Mouse (Mus musculus) intestine, embryonic 16.5 days (tissue): ENCODE measurements around the gene Duxf3. TPM values are rescaled to one million over a fixed set of nuclear protein-coding genes. Genes with fewer than 3 reads are reported as not detected.
A peak's percentile ranks its signal among the peaks of the same experiment; 100 is the strongest.
"Not testable (repeated sequence)": the region's sequence is repeated elsewhere in the genome, so short reads cannot be mapped to it uniquely, and the experiment has no call there.

Experiments used
- ATAC-seq: fragments of 200-750 bp; cut with Nextera tagmentation; 2 replicates; pipeline ENCODE4 v1.8.0; 2017; ENCODE audit warnings: moderate TSS enrichment, moderate library complexity
- H3K27ac ChIP-seq: fragments of 300-500 bp; sonication (generic); 2 replicates; pipeline ENCODE4 v1.5.1; 2014; ENCODE audit warnings: mild to moderate bottlenecking, low read length
- H3K27me3 ChIP-seq: fragments of 300-500 bp; sonication (generic); replicated peaks from 2 replicates; pipeline ENCODE4 v1.6.1; 2014; ENCODE audit warnings: low read length, control low read depth, mixed read lengths; ENCODE audit not compliant: control insufficient read depth, insufficient read depth
- H3K36me3 ChIP-seq: fragments of 300-500 bp; sonication (generic); 2 replicates; pipeline ENCODE4 v1.6.1; 2014; ENCODE audit warnings: low read length, control low read depth; ENCODE audit not compliant: control insufficient read depth, insufficient read depth
- H3K4me1 ChIP-seq: fragments of 300-500 bp; sonication (generic); 2 replicates; pipeline ENCODE4 v1.6.1; 2014; ENCODE audit warnings: low read length, control low read depth, mixed read lengths; ENCODE audit not compliant: control insufficient read depth, insufficient read depth
- H3K4me2 ChIP-seq: fragments of 300-500 bp; sonication (generic); 2 replicates; pipeline ENCODE4 v1.6.1; 2014; ENCODE audit warnings: low read depth, low read length, control low read depth
- H3K4me3 ChIP-seq: fragments of 300-500 bp; sonication (generic); 2 replicates; pipeline ENCODE4 v1.5.1; 2014; ENCODE audit warnings: mild to moderate bottlenecking, low read length
- H3K9ac ChIP-seq: fragments of 300-500 bp; sonication (generic); 2 replicates; pipeline ENCODE4 v1.6.1; 2014; ENCODE audit warnings: low read depth, low read length
- H3K9me3 ChIP-seq: fragments of 300-500 bp; sonication (generic); 2 replicates; pipeline ENCODE4 v1.6.1; 2016; ENCODE audit warnings: low read length, control low read depth; ENCODE audit not compliant: control insufficient read depth
- WGBS: fragments of 180-500 bp; shearing (Covaris S2); extraction: QIAGEN DNeasy Blood & Tissue Kit; methylation state at CpG from one replicate; pipeline ENCODE4 v1.1.7; 2014; 5-methylcytosine and 5-hydroxymethylcytosine counted together
- polyA plus RNA-seq: library from polyadenylated mRNA; unstranded; fragments of >200 nt; fragmentation: Nextera tagmentation; extraction: Ambion mirVana; gene quantifications from 2 replicates; pipeline ENCODE4 v1.2.1, GENCODE M21; 2015

Gene Duxf3
- not detected in 2 replicates for polyA plus RNA-seq

DNA sequence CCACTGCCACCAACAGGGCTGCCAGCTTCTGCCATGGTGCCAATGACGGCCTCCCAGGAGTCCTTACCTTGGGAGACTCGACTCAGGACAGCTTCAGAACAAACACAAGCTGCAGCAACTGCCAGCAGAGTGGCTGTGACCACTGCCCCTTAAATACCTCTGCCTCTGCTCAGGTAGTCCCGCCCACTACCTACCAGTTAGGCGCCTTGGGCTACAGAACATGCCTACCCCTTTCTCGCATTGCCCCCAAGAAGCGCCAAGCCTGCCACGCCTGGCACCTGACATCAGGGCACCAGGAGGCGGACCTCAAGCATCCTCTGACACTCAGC lies at the start of gene Duxf3:
TSS of gene Duxf3 (minus strand) at position 35 of the 329 bp plus-strand sequence.
- not testable (repeated sequence) for H3K27ac ChIP-seq, H3K4me2 ChIP-seq, H3K4me1 ChIP-seq, H3K27me3 ChIP-seq, H3K36me3 ChIP-seq, H3K4me3 ChIP-seq, H3K9ac ChIP-seq
- WGBS, result 82% methylated on average over 7 of the region's 8 CpGs
- peak; percentile 59 for ATAC-seq
- H3K9me3 ChIP-seq, result peaks cover 13% of the 10 kb centered on the region

DNA sequence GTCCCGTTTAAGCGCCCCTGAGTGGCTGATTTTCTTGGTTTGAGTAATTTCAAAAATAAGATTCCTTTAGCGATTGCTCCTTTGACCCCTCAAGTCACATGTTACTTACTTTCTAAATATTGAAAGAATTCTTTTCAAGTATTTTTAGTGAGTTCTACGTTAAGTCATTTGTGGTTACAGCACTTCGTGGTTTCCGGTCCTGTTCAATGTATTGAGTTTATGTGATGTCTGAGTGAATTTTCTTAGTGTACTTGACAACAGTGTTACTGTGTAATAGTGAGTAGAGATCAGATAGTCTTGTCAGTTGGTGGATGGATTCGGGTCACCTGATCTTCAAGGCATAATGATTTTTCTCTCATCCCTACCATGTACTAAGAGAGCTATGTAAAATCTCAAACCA lies 49.8 kb upstream of the Duxf3 start:
- no peaks in the 10 kb centered on the region for H3K4me1 ChIP-seq
- peaks cover 10% of the 10 kb centered on the region for H3K36me3 ChIP-seq
- H3K4me2 ChIP-seq, result no peak overlapping the region
- 95% methylated on average over 7 of the region's 7 CpGs for WGBS
- H3K4me3 ChIP-seq, result no peak overlapping the region
- no peaks in the 10 kb centered on the region for H3K9me3 ChIP-seq
- H3K27ac ChIP-seq, result no peak overlapping the region
- ATAC-seq, result no peak
- no peak overlapping the region for H3K9ac ChIP-seq
- no peaks in the 10 kb centered on the region for H3K27me3 ChIP-seq

DNA sequence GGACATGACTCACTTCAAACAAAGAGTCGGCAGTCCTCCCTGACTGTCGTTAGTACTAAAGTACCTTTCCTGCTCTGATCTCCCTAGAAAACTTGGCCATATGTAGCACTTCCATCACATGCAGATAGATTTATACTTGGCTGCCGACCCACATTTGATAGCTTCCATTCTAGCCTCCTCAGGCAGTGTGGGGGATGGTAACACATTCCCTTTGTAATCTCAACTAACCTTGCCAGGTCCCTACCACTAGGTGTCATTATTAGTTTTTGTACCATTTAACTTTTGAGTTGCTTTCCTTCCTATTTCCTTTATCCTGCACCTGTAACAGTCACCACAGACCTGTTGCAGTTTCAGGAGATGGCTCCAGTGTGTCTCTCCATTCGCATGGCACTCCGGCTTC lies 26.0 kb upstream of the Duxf3 start:
- peaks cover 2% of the 10 kb centered on the region; the same call in 1 of the 2 replicates for H3K4me1 ChIP-seq
- no peak overlapping the region for H3K9ac ChIP-seq
- H3K9me3 ChIP-seq, result no peaks in the 10 kb centered on the region
- peaks cover under 1% of the 10 kb centered on the region; the same call in 1 of the 2 replicates for H3K36me3 ChIP-seq
- no peak overlapping the region for H3K4me2 ChIP-seq
- 62% methylated on average over 5 of the region's 5 CpGs for WGBS
- no peak overlapping the region for H3K27ac ChIP-seq
- no peak for ATAC-seq
- no peaks in the 10 kb centered on the region for H3K27me3 ChIP-seq
- H3K4me3 ChIP-seq, result no peak overlapping the region

GRCm38 (mm10) chr10:58255954-58256353 lies 23.5 kb upstream of the Duxf3 start:
- H3K27me3 ChIP-seq, result no peaks in the 10 kb centered on the region
- H3K9ac ChIP-seq, result peak overlapping the region; percentile 95
- peak overlapping the region; percentile 89 for H3K4me3 ChIP-seq
- WGBS, result under 1% methylated on average over 4 of the region's 4 CpGs
- H3K27ac ChIP-seq, result 0 out of 2 replicates have a peak overlapping the region, but pooled peaks have one; percentile 10
- no peaks in the 10 kb centered on the region for H3K36me3 ChIP-seq
- peak overlapping the region; percentile 62 for H3K4me2 ChIP-seq
- H3K4me1 ChIP-seq, result peaks cover 2% of the 10 kb centered on the region; the same call in 1 of the 2 replicates
- ATAC-seq, result no peak; the same call in 1 of the 2 replicates
- H3K9me3 ChIP-seq, result no peaks in the 10 kb centered on the region

- H3K4me3 ChIP-seq, result peak within 1 kb of the TSS; percentile 89
- H3K27ac ChIP-seq, result peak within 1 kb of the TSS; percentile 77
- H3K4me1 ChIP-seq, result peaks cover 2% of the 10 kb centered on the region; the same call in 1 of the 2 replicates
- H3K9ac ChIP-seq, result peak within 1 kb of the TSS; percentile 95
- ATAC-seq, result peak; percentile 99
- no peaks in the 10 kb centered on the region for H3K27me3 ChIP-seq
- no peaks in the 10 kb centered on the region for H3K9me3 ChIP-seq
- H3K36me3 ChIP-seq, result no peaks in the 10 kb centered on the region
- H3K4me2 ChIP-seq, result peak within 1 kb of the TSS; percentile 62
- WGBS, result under 1% methylated on average over 57 of the region's 58 CpGs
Observed at GRCm38 (mm10) chr10:58255213-58255892, 22.9 kb upstream of the Duxf3 start, which contains the start of gene Gcc2. TSS of gene Gcc2 (plus strand) at chr10:58255497.

DNA sequence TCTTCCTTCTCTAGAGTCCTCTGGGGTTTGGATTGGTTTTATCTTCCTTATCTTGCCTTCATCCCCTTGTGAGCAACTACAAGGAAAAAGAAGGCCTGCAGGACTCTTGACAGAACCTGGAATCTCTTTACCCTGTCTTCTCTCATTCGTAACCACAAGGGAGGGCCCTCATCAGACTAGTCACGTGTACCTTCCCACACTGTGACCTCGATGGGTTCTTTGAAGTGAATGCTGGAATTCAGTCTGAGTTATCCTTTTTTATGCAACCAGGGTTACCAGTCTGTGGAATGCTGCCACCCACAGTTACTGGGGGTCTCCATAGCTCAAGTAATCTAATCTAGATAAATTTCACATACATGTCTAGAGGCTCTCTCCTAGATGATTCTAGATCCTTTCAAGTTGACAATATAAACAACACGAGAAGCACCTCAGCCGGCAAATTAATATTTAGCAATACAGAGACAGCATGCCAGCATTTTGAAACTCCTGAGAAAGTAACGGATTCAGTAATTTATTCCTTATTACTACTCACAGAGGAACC lies 22.2 kb upstream of the Duxf3 start:
- Histone ChIP-seq H3K4me2 (peak overlapping the region; percentile 62), H3K4me1 (peaks cover 2% of the 10 kb centered on the region; the same call in 1 of the 2 replicates), H3K27ac (no peak overlapping the region), H3K9ac (no peak overlapping the region), H3K4me3 (peak overlapping the region; percentile 89), H3K9me3 (no peaks in the 10 kb centered on the region), H3K27me3 (no peaks in the 10 kb centered on the region), H3K36me3 (no peaks in the 10 kb centered on the region)
- WGBS, result 30% methylated on average over 6 of the region's 6 CpGs
- peak; percentile 16 for ATAC-seq

GRCm38 (mm10) chr10:58249535-58249934 lies 17.1 kb upstream of the Duxf3 start:
- H3K9ac ChIP-seq, result no peak overlapping the region
- H3K4me3 ChIP-seq, result no peak overlapping the region
- H3K9me3 ChIP-seq, result no peaks in the 10 kb centered on the region
- no peak overlapping the region for H3K27ac ChIP-seq
- 48% methylated on average over 1 of the region's 1 CpGs for WGBS
- no peaks in the 10 kb centered on the region for H3K4me1 ChIP-seq
- no peaks in the 10 kb centered on the region for H3K36me3 ChIP-seq
- H3K4me2 ChIP-seq, result no peak overlapping the region
- no peak for ATAC-seq
- H3K27me3 ChIP-seq, result no peaks in the 10 kb centered on the region

DNA sequence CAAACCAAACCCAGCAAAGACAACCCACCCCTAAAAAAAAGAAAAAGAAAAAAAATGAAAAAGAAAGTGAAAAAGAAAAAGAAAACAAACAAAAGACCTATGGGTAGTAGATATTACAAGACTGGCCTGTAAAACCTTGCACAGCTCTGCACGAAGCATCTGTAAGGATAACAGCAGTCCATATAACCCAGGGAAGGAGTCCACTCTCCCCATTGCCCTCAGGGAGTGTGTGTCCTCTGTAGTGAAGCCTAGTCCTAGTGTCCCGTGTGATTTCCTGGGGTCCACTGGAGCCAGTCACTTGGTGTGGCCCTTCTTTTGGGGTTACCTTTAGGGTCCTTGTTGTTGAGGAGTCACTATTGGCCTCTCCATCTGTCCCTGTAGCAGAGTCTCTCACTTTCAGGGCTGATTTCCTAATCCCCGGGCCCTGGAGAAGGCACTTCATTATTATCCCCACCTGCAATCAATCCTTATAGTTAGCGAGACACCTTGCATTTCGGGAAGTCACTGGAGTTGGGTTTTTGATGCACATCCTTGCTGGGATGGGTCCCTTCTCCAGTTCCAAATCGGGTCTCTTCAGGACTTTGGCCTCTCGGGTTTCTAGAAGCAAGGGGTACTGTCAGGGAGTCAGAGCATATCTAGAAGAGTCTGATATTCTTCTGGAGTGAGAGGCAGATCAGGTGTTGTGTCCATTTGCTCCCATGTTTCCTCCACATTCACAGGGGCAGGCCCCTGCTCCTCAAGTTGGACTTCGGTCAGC lies 6.7 kb upstream of the Duxf3 start:
- WGBS, result 85% methylated on average over 7 of the region's 8 CpGs
- H3K4me3 ChIP-seq, H3K27me3 ChIP-seq, H3K4me1 ChIP-seq, H3K9me3 ChIP-seq, H3K9ac ChIP-seq, H3K4me2 ChIP-seq, H3K27ac ChIP-seq, H3K36me3 ChIP-seq: not testable (repeated sequence)
- peak; percentile 78 for ATAC-seq

DNA sequence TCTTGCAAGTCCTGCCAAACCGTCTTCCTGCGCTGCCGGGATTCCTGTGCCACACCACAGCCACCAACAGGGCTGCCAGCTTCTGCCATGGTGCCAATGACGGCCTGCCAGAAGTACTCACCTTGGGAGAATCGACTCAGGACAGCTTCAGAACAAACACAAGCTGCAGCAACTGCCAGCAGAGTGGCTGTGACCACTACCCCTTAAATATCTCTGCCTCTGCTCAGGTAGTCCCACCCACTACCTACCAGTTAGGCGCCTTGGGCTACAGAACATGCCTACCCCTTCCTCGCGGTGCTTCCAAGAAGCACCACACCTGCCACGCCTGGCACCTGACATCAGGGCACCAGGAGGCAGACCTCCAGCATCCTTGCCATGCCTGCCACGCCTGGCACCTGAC lies 4.1 kb upstream of the Duxf3 start, which contains the start of gene Gm4981:
TSS of gene Gm4981 (minus strand) at position 89 of the 400 bp plus-strand sequence.
- no peaks in the 10 kb centered on the region for H3K4me1 ChIP-seq
- 86% methylated on average over 10 of the region's 10 CpGs for WGBS

More for the DNA sequence above, 4.1 kb upstream of the Duxf3 start, which contains the start of gene Gm4981:
- Histone ChIP-seq H3K9me3 (peaks cover 12% of the 10 kb centered on the region), H3K27me3 (no peaks in the 10 kb centered on the region), H3K27ac (no peak within 1 kb of the TSS), H3K9ac (no peak within 1 kb of the TSS), H3K36me3 (no peaks in the 10 kb centered on the region), H3K4me2 (no peak within 1 kb of the TSS), H3K4me3 (no peak within 1 kb of the TSS)
- ATAC-seq, result no peak
